Mouse (Mus musculus): ENCODE measurements around the gene Scamp3.

DNA sequence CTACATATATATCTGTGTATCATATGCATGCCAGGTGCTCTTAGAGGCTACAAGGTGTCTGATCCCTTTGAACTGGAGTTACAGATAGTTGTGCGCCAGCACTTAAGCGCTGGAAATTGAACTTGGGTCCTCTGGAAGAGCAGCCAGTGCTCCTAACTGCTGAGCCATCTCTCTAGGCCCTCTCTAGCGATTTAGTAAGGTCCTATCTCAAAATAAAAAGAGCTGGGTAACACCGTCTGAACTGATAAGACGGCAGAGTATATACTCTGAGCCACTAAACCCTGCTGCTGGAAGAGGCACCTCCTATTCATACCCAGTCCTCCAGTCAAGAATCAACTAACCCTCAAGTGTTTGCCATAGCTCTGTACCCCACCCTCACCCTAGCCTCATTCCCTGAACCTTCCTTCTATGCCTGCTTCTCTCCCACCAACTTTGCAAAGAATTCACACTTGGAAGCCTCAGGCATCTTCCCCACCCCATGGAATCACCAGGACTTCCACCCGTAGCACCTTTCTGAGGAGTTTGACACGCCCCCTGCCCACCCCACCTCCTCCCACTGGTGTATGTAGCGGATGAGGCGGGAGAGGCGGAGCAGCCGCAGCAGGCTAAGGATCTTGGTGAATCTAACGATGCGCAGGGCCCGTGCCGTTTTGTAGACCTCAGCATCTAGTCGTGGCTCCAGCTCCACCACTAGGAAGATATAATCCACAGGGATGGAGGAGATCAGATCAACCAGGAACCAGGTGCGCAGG is 25.0 kb upstream of the Scamp3 start:
- TF ChIP-seq POLR2A (IDR thresholded peaks at IDR 0.05; ENCODE audit: control insufficient read depth, low read depth, low read length) (no peak), CTCF (IDR thresholded peaks at IDR 0.05; ENCODE audit: control insufficient read depth, insufficient read depth, insufficient replicate concordance, low read depth, low read length) (no peak)
